Mouse (Mus musculus): ENCODE data around the gene Nos1ap. TPM values are rescaled to one million over a fixed set of nuclear protein-coding genes. Genes with fewer than 3 reads are reported as not detected.

Nos1ap gene
- polyA plus RNA-seq, 1 experiment from 2014 or later: 14.2 TPM

DNA sequence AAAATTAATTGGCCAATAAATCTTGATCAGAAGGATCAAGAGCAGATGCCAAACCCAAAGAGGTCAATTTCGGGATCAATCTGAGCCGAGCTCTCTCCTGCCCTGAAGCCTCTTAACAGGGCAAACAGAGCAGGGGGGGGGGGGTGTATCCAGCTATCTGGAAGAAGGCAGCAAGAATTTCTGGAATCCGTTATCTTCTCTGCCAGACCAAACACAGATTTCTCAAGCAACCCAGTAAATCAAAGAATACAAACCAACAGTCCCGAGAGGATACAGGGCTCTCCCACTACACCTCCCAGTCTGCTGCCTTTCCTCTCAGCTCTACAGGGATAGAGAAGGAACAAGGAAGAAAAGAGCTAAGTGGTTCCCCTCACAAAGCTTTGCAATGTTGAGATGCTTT is 104.5 kb downstream of the Nos1ap start:
- no peak for DNase-seq (ENCODE audit: low spot score)
- H3K9me3 ChIP-seq: no peaks in the 10 kb centered on the region
- no peak overlapping the region for H3K4me3 ChIP-seq
- peaks cover 25% of the 10 kb centered on the region for H3K4me1 ChIP-seq (replicated peaks)
- H3K27me3 ChIP-seq (ENCODE audit: insufficient read depth, poor library complexity, severe bottlenecking): no peaks in the 10 kb centered on the region
- no peaks in the 10 kb centered on the region for H3K36me3 ChIP-seq
- no peak overlapping the region for H3K27ac ChIP-seq
- 36% methylated on average over 4 of the region's 4 CpGs for WGBS

DNA sequence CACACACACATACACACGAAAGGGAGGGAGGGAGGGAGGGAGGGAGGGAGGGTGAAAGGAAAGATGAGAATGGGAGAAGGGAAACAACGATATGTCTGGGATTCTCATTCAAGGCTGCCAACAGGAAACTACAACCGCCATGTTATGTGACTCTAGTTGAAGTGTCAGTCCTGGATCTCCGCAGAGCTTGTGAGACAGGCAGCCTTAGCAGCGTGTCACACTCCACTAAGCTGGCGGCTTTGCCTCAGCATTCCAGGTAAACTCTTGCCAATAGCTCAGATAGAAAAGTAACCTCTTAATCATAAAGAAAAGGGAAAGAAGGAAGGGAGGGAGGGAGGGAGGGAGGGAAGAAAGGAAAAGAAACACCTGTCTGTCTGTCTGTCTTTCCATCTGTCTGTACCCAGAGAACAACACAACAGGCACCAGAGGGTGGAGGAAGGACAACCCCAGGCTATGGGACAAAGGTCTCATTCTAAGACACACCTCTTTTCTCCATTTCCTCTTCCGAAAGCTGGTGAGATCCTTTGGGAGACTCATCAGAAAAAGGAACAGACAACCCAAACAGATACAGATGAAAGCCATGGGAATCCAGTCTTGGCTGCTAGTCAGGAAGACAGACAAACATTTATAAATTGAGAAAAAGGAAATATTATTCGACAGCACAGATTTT is 107.3 kb downstream of the Nos1ap start:
- DNase-seq (ENCODE audit: low spot score): no peak
- WGBS: 86% methylated on average over 7 of the region's 8 CpGs
- Histone ChIP-seq H3K36me3 (no peaks in the 10 kb centered on the region), H3K27ac (no peak overlapping the region), H3K27me3 (ENCODE audit: insufficient read depth, poor library complexity, severe bottlenecking) (no peaks in the 10 kb centered on the region), H3K4me3 (no peak overlapping the region), H3K9me3 (no peaks in the 10 kb centered on the region), H3K4me1 (replicated peaks) (peaks cover 53% of the 10 kb centered on the region)

- Histone ChIP-seq H3K27me3 (ENCODE audit: insufficient read depth, poor library complexity, severe bottlenecking) (no peaks in the 10 kb centered on the region), H3K9me3 (no peaks in the 10 kb centered on the region), H3K36me3 (no peaks in the 10 kb centered on the region), H3K27ac (peak overlapping the region; percentile 67), H3K4me3 (no peak overlapping the region), H3K4me1 (replicated peaks) (peaks cover 63% of the 10 kb centered on the region)
- no peak for DNase-seq (ENCODE audit: low spot score)
- WGBS: 69% methylated on average over 3 of the region's 3 CpGs
These were observed 108.6 kb downstream of the Nos1ap start for GRCm38 (mm10) chr1:170481093-170481492.

GRCm38 (mm10) chr1:170479458-170479798 is 110.2 kb downstream of the Nos1ap start:
- peaks cover 55% of the 10 kb centered on the region for H3K4me1 ChIP-seq (replicated peaks)
- DNase-seq (ENCODE audit: low spot score): peak; percentile 51
- H3K27ac ChIP-seq: peak overlapping the region; percentile 85; the same call in 1 of the 2 replicates
- no peaks in the 10 kb centered on the region for H3K27me3 ChIP-seq (ENCODE audit: insufficient read depth, poor library complexity, severe bottlenecking)
- no peaks in the 10 kb centered on the region for H3K36me3 ChIP-seq
- no peak overlapping the region for H3K4me3 ChIP-seq
- H3K9me3 ChIP-seq: no peaks in the 10 kb centered on the region
- WGBS: 23% methylated on average over 3 of the region's 3 CpGs

GRCm38 (mm10) chr1:170478791-170479457 is 110.7 kb downstream of the Nos1ap start:
- 61% methylated on average over 4 of the region's 4 CpGs for WGBS
- H3K9me3 ChIP-seq: no peaks in the 10 kb centered on the region
- H3K4me1 ChIP-seq (replicated peaks): peaks cover 55% of the 10 kb centered on the region
- peak overlapping the region; percentile 85 for H3K27ac ChIP-seq
- no peak for DNase-seq (ENCODE audit: low spot score)
- no peaks in the 10 kb centered on the region for H3K27me3 ChIP-seq (ENCODE audit: insufficient read depth, poor library complexity, severe bottlenecking)
- no peaks in the 10 kb centered on the region for H3K36me3 ChIP-seq
- H3K4me3 ChIP-seq: no peak overlapping the region

DNA sequence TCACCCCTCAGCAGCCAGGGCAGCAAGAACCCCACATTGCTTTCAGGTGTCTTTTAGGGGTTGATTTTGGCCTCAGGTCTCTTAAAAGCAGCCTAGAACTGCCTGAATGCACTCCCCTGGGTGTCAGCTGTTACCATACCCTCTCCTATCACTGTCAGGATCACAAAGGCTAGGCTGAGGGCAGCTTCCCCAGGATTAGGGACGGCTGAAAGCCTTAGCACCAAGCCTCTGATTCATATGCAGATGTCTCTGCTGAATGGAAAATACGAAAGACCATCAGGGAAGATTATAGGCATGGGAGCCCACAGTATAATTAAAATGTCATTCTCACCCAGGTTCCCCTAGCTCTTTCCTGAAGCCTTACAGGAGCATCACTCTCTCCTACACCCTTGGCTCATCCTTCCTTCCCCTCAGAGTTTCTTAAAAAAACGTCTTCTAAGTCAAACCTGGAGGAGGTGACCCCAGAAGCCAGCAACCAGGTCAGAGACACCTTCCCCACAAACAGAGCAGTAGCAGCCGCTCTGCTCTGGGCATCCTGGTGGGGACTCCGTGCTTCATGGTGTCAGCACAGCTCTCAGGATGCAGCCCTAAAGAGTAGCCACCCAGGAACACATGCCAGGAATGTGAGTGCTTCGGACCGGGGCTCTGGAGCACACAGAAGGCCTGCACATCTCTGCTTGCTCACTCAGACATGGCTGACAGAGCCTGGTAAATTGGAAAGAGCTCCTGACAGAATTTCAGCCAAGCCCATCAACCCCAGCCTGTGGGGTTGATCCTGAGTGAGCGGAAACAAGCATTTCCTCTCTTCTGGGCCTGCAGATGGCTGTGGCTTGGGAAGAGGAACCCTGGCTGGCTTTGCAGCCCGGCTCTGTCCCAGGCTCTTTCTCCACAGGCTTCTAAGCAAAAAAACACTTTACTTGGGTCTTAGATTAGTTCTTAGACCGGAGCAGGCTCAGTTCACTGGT is 111.7 kb downstream of the Nos1ap start:
- Histone ChIP-seq H3K4me3 (no peak overlapping the region), H3K27ac (peak overlapping the region; percentile 85), H3K4me1 (replicated peaks) (peaks cover 55% of the 10 kb centered on the region), H3K36me3 (no peaks in the 10 kb centered on the region), H3K27me3 (ENCODE audit: insufficient read depth, poor library complexity, severe bottlenecking) (no peaks in the 10 kb centered on the region), H3K9me3 (no peaks in the 10 kb centered on the region)
- 21% methylated on average over 10 of the region's 10 CpGs for WGBS
- DNase-seq (ENCODE audit: low spot score): peak; percentile 47

DNA sequence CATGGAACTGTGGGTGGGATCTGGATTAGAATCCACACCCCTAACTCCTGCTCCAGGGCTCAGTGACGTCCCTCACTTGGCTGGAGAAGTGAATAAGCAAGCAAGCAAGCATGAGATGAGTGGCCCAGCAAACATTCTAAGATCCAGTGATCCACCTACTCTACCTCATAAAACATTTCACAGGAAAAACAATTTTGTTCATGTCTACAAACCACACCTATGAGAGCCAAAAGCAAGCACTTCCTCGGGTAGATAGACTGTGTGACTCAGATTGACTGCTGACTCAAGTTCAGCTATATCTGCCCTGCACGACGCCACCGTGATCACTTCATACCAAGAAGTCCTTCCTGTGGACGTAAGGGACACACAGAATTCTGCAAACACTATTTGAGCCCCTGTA is 116.2 kb downstream of the Nos1ap start:
- DNase-seq (ENCODE audit: low spot score): no peak
- WGBS: 82% methylated on average over 6 of the region's 6 CpGs
- H3K4me1 ChIP-seq (replicated peaks): peaks cover 25% of the 10 kb centered on the region

DNA sequence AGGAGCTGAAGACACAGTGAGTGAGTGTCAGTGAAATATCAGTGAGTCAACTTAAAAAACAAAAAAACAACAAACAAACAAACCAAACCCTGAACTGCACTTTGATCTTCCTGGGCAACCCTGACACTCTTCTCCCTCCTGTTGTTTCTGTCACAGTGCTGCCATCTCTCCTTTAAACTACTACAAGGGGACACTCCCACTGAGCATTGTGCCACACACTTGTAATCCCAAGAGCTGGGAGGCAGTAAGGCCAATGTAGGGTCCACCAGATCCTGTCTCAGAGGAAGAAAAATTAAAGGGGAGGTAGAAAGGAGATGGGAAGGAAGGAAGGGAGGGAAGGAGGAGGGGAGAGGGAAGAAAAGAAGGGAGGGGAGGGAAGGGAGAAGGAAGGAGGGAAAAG is 116.8 kb downstream of the Nos1ap start:
- H3K9me3 ChIP-seq: no peaks in the 10 kb centered on the region
- no peak overlapping the region for H3K4me3 ChIP-seq
- no peak overlapping the region for H3K27ac ChIP-seq
- H3K27me3 ChIP-seq (ENCODE audit: insufficient read depth, poor library complexity, severe bottlenecking): no peaks in the 10 kb centered on the region
- DNase-seq (ENCODE audit: low spot score): no peak
- H3K4me1 ChIP-seq (replicated peaks): peaks cover 19% of the 10 kb centered on the region
- H3K36me3 ChIP-seq: no peaks in the 10 kb centered on the region

More for the DNA sequence above, 116.2 kb downstream of the Nos1ap start:
- H3K36me3 ChIP-seq: no peaks in the 10 kb centered on the region
- H3K9me3 ChIP-seq: no peaks in the 10 kb centered on the region
- H3K4me3 ChIP-seq: no peak overlapping the region
- H3K27me3 ChIP-seq (ENCODE audit: insufficient read depth, poor library complexity, severe bottlenecking): no peaks in the 10 kb centered on the region
- H3K27ac ChIP-seq: no peak overlapping the region

DNA sequence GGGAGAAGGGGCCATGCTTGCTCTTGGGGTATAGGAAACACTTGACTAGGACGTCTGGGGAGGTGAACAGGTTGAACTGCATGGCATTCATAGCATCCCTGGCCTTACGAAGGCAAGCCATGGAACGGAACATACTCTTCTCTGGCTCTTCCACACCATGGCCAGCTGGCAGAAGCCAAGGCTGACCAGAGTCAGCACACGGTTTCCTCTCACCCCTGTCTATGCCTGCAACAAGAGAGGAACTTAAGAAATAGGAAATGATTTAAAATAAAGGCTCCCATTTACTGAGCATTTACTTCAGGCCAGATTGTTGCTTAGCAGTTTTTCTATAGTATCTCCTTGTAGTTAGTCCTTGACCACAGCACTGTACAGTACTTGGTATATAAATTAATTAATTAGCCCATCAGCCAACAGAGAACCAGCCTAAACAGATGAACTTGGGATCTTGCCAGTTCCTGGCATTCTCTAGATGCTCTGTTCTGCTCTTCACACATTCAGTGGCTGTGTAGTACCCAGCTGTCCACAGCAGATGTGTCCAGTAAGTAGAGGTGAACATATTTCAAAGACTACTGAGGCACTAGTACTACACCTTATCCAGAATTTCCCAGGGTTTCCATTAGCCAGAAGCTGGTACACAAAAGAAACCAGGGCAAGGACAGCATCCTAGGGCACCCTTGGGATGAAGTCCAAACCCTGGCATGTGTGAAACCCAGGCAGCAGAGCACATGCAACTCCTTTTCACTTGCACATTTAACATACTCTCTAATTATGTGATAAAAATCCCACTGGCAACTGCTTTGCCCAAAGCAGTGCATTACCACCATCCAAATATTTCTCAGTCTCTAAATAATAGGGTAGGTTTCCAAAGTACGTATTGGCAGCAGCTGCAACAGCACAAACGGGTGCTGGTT is 123.3 kb downstream of the Nos1ap start:
- Histone ChIP-seq H3K9me3 (no peaks in the 10 kb centered on the region), H3K4me3 (no peak overlapping the region), H3K27me3 (ENCODE audit: insufficient read depth, poor library complexity, severe bottlenecking) (no peaks in the 10 kb centered on the region), H3K4me1 (replicated peaks) (peaks cover 8% of the 10 kb centered on the region; the same call in 1 of the 2 replicates), H3K36me3 (no peaks in the 10 kb centered on the region), H3K27ac (no peak overlapping the region)
- no peak for DNase-seq (ENCODE audit: low spot score)
- 89% methylated on average over 6 of the region's 6 CpGs for WGBS

DNA sequence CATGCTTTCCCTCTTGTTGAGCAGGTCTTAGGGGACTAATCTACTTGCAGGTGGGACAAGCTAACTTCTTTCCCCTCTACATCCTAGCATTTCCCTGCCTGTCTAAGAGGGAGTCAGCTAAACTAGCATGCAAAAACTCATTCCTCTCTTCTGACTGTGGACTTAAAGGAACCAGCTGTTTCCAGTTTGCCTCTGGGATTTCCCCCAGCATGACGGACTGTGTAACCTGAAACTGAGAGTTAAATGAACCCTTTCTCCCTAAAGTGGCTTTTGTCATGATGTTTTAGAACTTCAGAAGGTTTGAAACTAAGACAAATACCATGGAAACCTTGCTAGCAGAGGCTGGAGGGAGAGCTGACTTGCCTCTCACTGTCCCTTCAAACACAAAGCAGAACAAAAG is 127.5 kb downstream of the Nos1ap start:
- Histone ChIP-seq H3K27me3 (ENCODE audit: insufficient read depth, poor library complexity, severe bottlenecking) (no peaks in the 10 kb centered on the region), H3K36me3 (no peaks in the 10 kb centered on the region), H3K27ac (no peak overlapping the region), H3K9me3 (no peaks in the 10 kb centered on the region), H3K4me1 (replicated peaks) (peaks cover 26% of the 10 kb centered on the region), H3K4me3 (no peak overlapping the region)
- no peak for DNase-seq (ENCODE audit: low spot score)
- WGBS: 47% methylated on average over 1 of the region's 1 CpGs

DNA sequence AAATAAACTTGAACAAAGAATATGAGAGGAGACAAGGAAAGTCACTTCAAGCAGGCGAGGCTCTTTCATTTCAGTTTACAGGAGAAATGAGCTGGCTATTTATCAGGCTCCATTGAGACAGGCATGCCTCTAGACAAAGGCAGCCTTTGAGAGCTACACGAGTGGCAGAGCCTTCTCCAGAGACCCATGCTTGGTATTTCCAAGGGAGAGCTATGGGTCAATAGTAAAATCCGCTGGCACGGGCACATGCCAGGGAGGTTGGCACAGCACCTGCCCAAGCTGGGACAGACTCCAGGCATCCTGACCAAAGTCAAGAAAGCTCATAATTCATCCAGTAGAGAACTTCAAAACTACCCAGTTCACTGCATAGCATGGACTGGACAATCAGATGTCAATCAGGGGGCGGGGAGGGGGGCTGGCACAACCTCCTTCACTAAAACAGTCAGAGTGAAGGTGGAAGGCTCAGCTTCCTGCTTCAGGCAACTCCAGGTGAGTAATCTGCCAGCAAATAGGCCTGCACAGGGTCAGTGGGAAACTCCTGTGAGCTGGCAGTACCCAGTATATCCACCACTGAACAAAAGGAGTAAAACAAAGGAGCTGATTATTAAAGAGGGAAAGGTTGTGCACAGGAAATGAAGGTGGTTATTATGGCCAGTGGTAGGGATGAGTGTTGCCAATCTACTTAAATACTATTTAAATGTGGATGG is 129.6 kb downstream of the Nos1ap start:
- Histone ChIP-seq H3K4me1 (replicated peaks) (peaks cover 22% of the 10 kb centered on the region), H3K27me3 (ENCODE audit: insufficient read depth, poor library complexity, severe bottlenecking) (no peaks in the 10 kb centered on the region), H3K36me3 (no peaks in the 10 kb centered on the region), H3K4me3 (no peak overlapping the region), H3K27ac (peak overlapping the region; percentile 45; the same call in 1 of the 2 replicates), H3K9me3 (no peaks in the 10 kb centered on the region)
- DNase-seq (ENCODE audit: low spot score): no peak
- WGBS: 60% methylated on average over 5 of the region's 5 CpGs

- DNase-seq (ENCODE audit: low spot score): no peak
- 50% methylated on average over 4 of the region's 4 CpGs for WGBS
- no peaks in the 10 kb centered on the region for H3K27me3 ChIP-seq (ENCODE audit: insufficient read depth, poor library complexity, severe bottlenecking)
- no peaks in the 10 kb centered on the region for H3K36me3 ChIP-seq
- H3K4me3 ChIP-seq: no peak overlapping the region
- peaks cover 30% of the 10 kb centered on the region for H3K4me1 ChIP-seq (replicated peaks)
- no peak overlapping the region for H3K27ac ChIP-seq
- no peaks in the 10 kb centered on the region for H3K9me3 ChIP-seq
These were observed 132.0 kb downstream of the Nos1ap start for GRCm38 (mm10) chr1:170457673-170458072.

Data from hindbrain, embryonic 10.5 days (tissue).